Mouse (Mus musculus) liver, adult 2 months (tissue): Measurements from ENCODE around the gene Hcls1.

Experiments used
- CTCF ChIP-seq: fragments of 200-500 bp; IDR thresholded peaks from 2 replicates; pipeline ENCODE4 v1.5.1; 2011; ENCODE audit warnings: low read depth, low read length, control low read depth
- POLR2A ChIP-seq: fragments of 200-500 bp; IDR thresholded peaks from 2 replicates; pipeline ENCODE4 v1.6.1; 2011; ENCODE audit warnings: low read length, control low read depth; ENCODE audit not compliant: insufficient read depth; ENCODE audit errors: extremely low read depth

- no peak for TF ChIP-seq CTCF
- TF ChIP-seq POLR2A = no peak
Observed at GRCm38 (mm10) chr16:36999366-36999972, 64.7 kb downstream of the Hcls1 start.
